Mouse (Mus musculus) embryonic fibroblast, embryonic 13.5 days (primary cell): ENCODE measurements around the gene Cntnap2.
"Not testable (repeated sequence)": the region's sequence is repeated elsewhere in the genome, so short reads cannot be mapped to it uniquely, and the experiment has no call there.

Source experiments
- CTCF ChIP-seq: IDR thresholded peaks from 2 replicates; pipeline ENCODE4 v1.5.1; 2011; ENCODE audit warnings: mild to moderate bottlenecking, control low read depth, low read length, moderate library complexity, borderline replicate concordance; ENCODE audit not compliant: insufficient read depth
- POLR2A ChIP-seq: IDR thresholded peaks from 2 replicates; pipeline ENCODE4 v1.6.1; 2011; ENCODE audit warnings: low read depth, mild to moderate bottlenecking, control low read depth, low read length, moderate library complexity

GRCm38 (mm10) chr6:47153018-47153417 is 2093.9 kb downstream of the Cntnap2 start:
- TF ChIP-seq POLR2A, CTCF: not testable (repeated sequence)
